Mouse (Mus musculus) bone marrow, adult 2 months (tissue): ENCODE data around the gene Sept1. TPM values are rescaled to one million over a fixed set of nuclear protein-coding genes. Genes with fewer than 3 reads are reported as not detected.
"Not testable (repeated sequence)": the region's sequence is repeated elsewhere in the genome, so short reads cannot be mapped to it uniquely, and the experiment has no call there.

Experiments used
- H3K27ac ChIP-seq: fragments of 200-500 bp; 2 replicates; pipeline ENCODE4 v1.5.1; 2012; ENCODE audit warnings: low read depth, mild to moderate bottlenecking, control low read depth, inconsistent platforms, low read length; ENCODE audit not compliant: control insufficient read depth, poor library complexity, insufficient read depth
- H3K4me1 ChIP-seq: fragments of 200-500 bp; 2 replicates; pipeline ENCODE4 v1.6.1; 2011; ENCODE audit warnings: low read length; ENCODE audit not compliant: control insufficient read depth, insufficient read depth
- H3K4me3 ChIP-seq: fragments of 200-500 bp; replicated peaks from 2 replicates; pipeline ENCODE3; 2011; ENCODE audit warnings: mild to moderate bottlenecking, low read depth, low read length, control low read depth; ENCODE audit not compliant: control insufficient read depth
- CTCF ChIP-seq: fragments of 200-500 bp; IDR thresholded peaks from 2 replicates; pipeline ENCODE4 v1.5.1; 2011; ENCODE audit warnings: low read length, control low read depth; ENCODE audit not compliant: control insufficient read depth, insufficient read depth
- POLR2A ChIP-seq: fragments of 200-500 bp; IDR thresholded peaks from 2 replicates; pipeline ENCODE4 v1.6.1; 2011; ENCODE audit warnings: low read depth, mild to moderate bottlenecking, control low read depth, low read length, borderline replicate concordance; ENCODE audit not compliant: control insufficient read depth
- WGBS: fragments of 180-500 bp; shearing (Covaris S2); methylation state at CpG from one replicate; pipeline ENCODE4 v1.1.7; 2018; 5-methylcytosine and 5-hydroxymethylcytosine counted together
- polyA plus RNA-seq: library from polyadenylated mRNA; stranded (reverse); fragments of >200 nt; gene quantifications from 2 replicates; pipeline ENCODE4 v1.2.4, GENCODE M21; 2011; ENCODE audit warnings: low replicate concordance; ENCODE audit not compliant: missing spikeins, insufficient read depth, insufficient read length

Sept1 gene
- polyA plus RNA-seq, 1 experiment = 153 TPM

GRCm38 (mm10) chr7:127260309-127261111, 27.6 kb upstream of the Sept1 start, which contains the start of gene Dctpp1:
Dctpp1 (minus strand) TSS chr7:127260709.
- H3K4me3 ChIP-seq = peak within 1 kb of the TSS; percentile 94
- TF ChIP-seq CTCF (peak; percentile 92), POLR2A (peak; percentile 90)
- H3K4me1 ChIP-seq = peaks cover 3% of the 10 kb centered on the region
- WGBS = under 1% methylated on average over 50 of the region's 50 CpGs
- H3K27ac ChIP-seq = peak within 1 kb of the TSS; percentile 40

- TF ChIP-seq CTCF (no peak), POLR2A (no peak)
- 66% methylated on average over 8 of the region's 8 CpGs for WGBS
- Histone ChIP-seq H3K4me3 (no peak overlapping the region), H3K4me1 (peaks cover 8% of the 10 kb centered on the region), H3K27ac (no peak overlapping the region)
These were observed 26.4 kb upstream of the Sept1 start for GRCm38 (mm10) chr7:127259186-127259905.

- 55% methylated on average over 5 of the region's 5 CpGs for WGBS
- no peak for TF ChIP-seq CTCF
- no peak for TF ChIP-seq POLR2A
- Histone ChIP-seq H3K4me1 (peaks cover 8% of the 10 kb centered on the region), H3K4me3 (no peak overlapping the region), H3K27ac (no peak overlapping the region)
These were observed 23.6 kb upstream of the Sept1 start for GRCm38 (mm10) chr7:127256518-127256917.

GRCm38 (mm10) chr7:127255965-127256364, 23.0 kb upstream of the Sept1 start:
- no peak overlapping the region for H3K27ac ChIP-seq
- WGBS = 56% methylated on average over 2 of the region's 2 CpGs
- H3K4me3 ChIP-seq = no peak overlapping the region
- peaks cover 8% of the 10 kb centered on the region for H3K4me1 ChIP-seq
- TF ChIP-seq CTCF (no peak), POLR2A (no peak)

- Histone ChIP-seq H3K4me3 (no peak overlapping the region), H3K27ac (peak overlapping the region; percentile 98; the same call in 1 of the 2 replicates), H3K4me1 (peaks cover 8% of the 10 kb centered on the region)
- no peak for TF ChIP-seq CTCF
- no peak for TF ChIP-seq POLR2A
- WGBS = 13% methylated on average over 4 of the region's 4 CpGs
These were observed 22.1 kb upstream of the Sept1 start for GRCm38 (mm10) chr7:127255008-127255407.

- Histone ChIP-seq H3K4me1 (peaks cover 8% of the 10 kb centered on the region), H3K27ac (peak overlapping the region; percentile 98), H3K4me3 (peak overlapping the region; percentile 98)
- WGBS = under 1% methylated on average over 135 of the region's 136 CpGs
- TF ChIP-seq POLR2A (peak; percentile 50; the same call in 1 of the 2 replicates), CTCF (no peak)
These were observed 21.2 kb upstream of the Sept1 start for GRCm38 (mm10) chr7:127253821-127254769.

- 58% methylated on average over 6 of the region's 6 CpGs for WGBS
- Histone ChIP-seq H3K4me3 (peak overlapping the region; percentile 98), H3K4me1 (peaks cover 8% of the 10 kb centered on the region), H3K27ac (peak overlapping the region; percentile 98)
- TF ChIP-seq POLR2A (no peak), CTCF (no peak)
These were observed 20.4 kb upstream of the Sept1 start for GRCm38 (mm10) chr7:127253341-127253740.

- peaks cover 5% of the 10 kb centered on the region for H3K4me1 ChIP-seq
- no peak overlapping the region for H3K4me3 ChIP-seq
- TF ChIP-seq POLR2A = no peak
- TF ChIP-seq CTCF = peak; percentile 34
- 38% methylated on average over 2 of the region's 2 CpGs for WGBS
- H3K27ac ChIP-seq = no peak overlapping the region
These were observed 19.5 kb upstream of the Sept1 start for GRCm38 (mm10) chr7:127252414-127252813.

GRCm38 (mm10) chr7:127250511-127250910, 17.6 kb upstream of the Sept1 start:
- not testable (repeated sequence) for H3K4me3 ChIP-seq, H3K27ac ChIP-seq, H3K4me1 ChIP-seq
- WGBS = 85% methylated on average over 8 of the region's 8 CpGs
